Mouse (Mus musculus) cerebellum, adult 2 months (tissue): ENCODE measurements around the gene Nsd1.

Source experiments
- CTCF ChIP-seq: fragments of 200-500 bp; IDR thresholded peaks from 2 replicates; pipeline ENCODE4 v1.5.1; 2011; ENCODE audit warnings: low read depth, mild to moderate bottlenecking, control low read depth, low read length, moderate library complexity, borderline replicate concordance; ENCODE audit not compliant: insufficient read depth
- POLR2A ChIP-seq: fragments of 200-500 bp; IDR thresholded peaks from 2 replicates; pipeline ENCODE4 v1.6.1; 2011; ENCODE audit warnings: low read length, control low read depth, borderline replicate concordance; ENCODE audit not compliant: insufficient read depth

GRCm38 (mm10) chr13:55361974-55362452, 152.4 kb downstream of the Nsd1 start:
- TF ChIP-seq CTCF (no peak), POLR2A (no peak)
